Mouse (Mus musculus) hindbrain, embryonic 12.5 days (tissue): ENCODE measurements around the gene Fam111a. TPM values are rescaled to one million over a fixed set of nuclear protein-coding genes. Genes with fewer than 3 reads are reported as not detected.
A peak's percentile ranks its signal among the peaks of the same experiment; 100 is the strongest.
"Not testable (repeated sequence)": the region's sequence is repeated elsewhere in the genome, so short reads cannot be mapped to it uniquely, and the experiment has no call there.

Source experiments
- ATAC-seq: fragments of 200-750 bp; cut with Nextera tagmentation; 2 replicates; pipeline ENCODE4 v1.8.0; 2017; ENCODE audit warnings: moderate TSS enrichment; ENCODE audit not compliant: low FRiP score
- H3K27ac ChIP-seq: fragments of 300-500 bp; sonication (generic); 2 replicates; pipeline ENCODE4 v1.5.1; 2016; ENCODE audit warnings: mild to moderate bottlenecking
- H3K27me3 ChIP-seq: fragments of 300-500 bp; sonication (generic); 2 replicates; pipeline ENCODE4 v1.6.1; 2016; ENCODE audit warnings: mild to moderate bottlenecking
- H3K36me3 ChIP-seq: fragments of 300-500 bp; sonication (generic); 2 replicates; pipeline ENCODE4 v1.6.1; 2016; ENCODE audit warnings: mild to moderate bottlenecking
- H3K4me1 ChIP-seq: fragments of 300-500 bp; sonication (generic); 2 replicates; pipeline ENCODE4 v1.6.1; 2016
- H3K4me2 ChIP-seq: fragments of 300-500 bp; sonication (generic); replicated peaks from 2 replicates; pipeline ENCODE4 v1.6.1; 2016; ENCODE audit warnings: mild to moderate bottlenecking
- H3K4me3 ChIP-seq: fragments of 300-500 bp; sonication (generic); 2 replicates; pipeline ENCODE4 v1.5.1; 2016; ENCODE audit warnings: mild to moderate bottlenecking
- H3K9ac ChIP-seq: fragments of 300-500 bp; sonication (generic); 2 replicates; pipeline ENCODE4 v1.6.1; 2016; ENCODE audit warnings: mild to moderate bottlenecking, moderate library complexity
- H3K9me3 ChIP-seq: fragments of 300-500 bp; sonication (generic); replicated peaks from 2 replicates; pipeline ENCODE4 v1.6.1; 2016; ENCODE audit warnings: mild to moderate bottlenecking
- WGBS: fragments of 180-500 bp; shearing (Covaris S2); methylation state at CpG from one replicate; pipeline ENCODE4 v1.1.7; 2016; 5-methylcytosine and 5-hydroxymethylcytosine counted together
- polyA plus RNA-seq: library from polyadenylated mRNA; unstranded; fragments of >200 nt; fragmentation: Nextera tagmentation; extraction: Ambion mirVana; gene quantifications from 2 replicates; pipeline ENCODE4 v1.2.1, GENCODE M21; 2016

Gene Fam111a
- polyA plus RNA-seq: 15.6 and 17.2 TPM in 2 replicates

DNA sequence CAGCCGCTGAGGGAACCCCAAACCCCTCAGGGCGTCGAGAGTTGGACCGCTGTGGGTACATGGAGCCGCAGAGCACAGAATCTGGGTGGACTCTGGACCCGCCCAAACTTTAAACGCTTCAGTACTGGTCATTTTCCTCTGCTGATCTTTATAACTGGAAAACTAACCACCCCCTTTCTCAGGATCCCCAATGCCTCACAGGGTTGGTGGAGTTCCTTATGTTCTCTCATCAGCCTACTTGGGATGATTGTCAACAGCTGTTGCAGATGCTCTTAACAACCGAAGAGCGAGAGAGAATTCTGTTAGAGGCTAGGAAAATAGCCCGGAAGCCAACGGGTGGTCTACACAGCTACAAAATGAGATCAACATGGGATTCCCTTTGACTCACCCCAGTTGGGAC is at the start of gene Fam111a:
Gene Fam111a (plus strand): TSS at position 301 of the 400 bp plus-strand sequence.
- not testable (repeated sequence) for H3K27ac ChIP-seq, H3K4me2 ChIP-seq, ATAC-seq, H3K4me1 ChIP-seq, H3K4me3 ChIP-seq, H3K36me3 ChIP-seq, H3K27me3 ChIP-seq, H3K9me3 ChIP-seq, H3K9ac ChIP-seq
- WGBS: 96% methylated on average over 11 of the region's 11 CpGs

- Histone ChIP-seq H3K36me3 (peaks cover 17% of the 10 kb centered on the region), H3K27me3 (no peaks in the 10 kb centered on the region), H3K27ac (peak overlapping the region; percentile 66), H3K4me2 (no peak overlapping the region), H3K4me3 (no peak overlapping the region), H3K9me3 (no peaks in the 10 kb centered on the region), H3K4me1 (peaks cover 70% of the 10 kb centered on the region), H3K9ac (no peak overlapping the region)
- WGBS: 55% methylated on average over 2 of the region's 2 CpGs
- ATAC-seq: no peak
Measured at GRCm38 (mm10) chr19:12496241-12496640, 49.3 kb upstream of the Fam111a start.

GRCm38 (mm10) chr19:12497909-12498308 is 47.6 kb upstream of the Fam111a start:
- Histone ChIP-seq H3K27ac (peak overlapping the region; percentile 94), H3K9me3 (no peaks in the 10 kb centered on the region), H3K4me3 (no peak overlapping the region), H3K9ac (no peak overlapping the region), H3K27me3 (no peaks in the 10 kb centered on the region), H3K4me1 (peaks cover 54% of the 10 kb centered on the region), H3K36me3 (peaks cover 3% of the 10 kb centered on the region; the same call in 1 of the 2 replicates), H3K4me2 (peak overlapping the region; percentile 64)
- no peak for ATAC-seq
- 24% methylated on average over 2 of the region's 2 CpGs for WGBS

GRCm38 (mm10) chr19:12498321-12498720 is 47.2 kb upstream of the Fam111a start:
- Histone ChIP-seq H3K36me3 (peaks cover 3% of the 10 kb centered on the region; the same call in 1 of the 2 replicates), H3K27ac (peak overlapping the region; percentile 94), H3K27me3 (no peaks in the 10 kb centered on the region), H3K4me3 (peak overlapping the region; percentile 82; the same call in 1 of the 2 replicates), H3K4me1 (peaks cover 52% of the 10 kb centered on the region), H3K9ac (no peak overlapping the region), H3K9me3 (no peaks in the 10 kb centered on the region), H3K4me2 (peak overlapping the region; percentile 64)
- WGBS: 36% methylated on average over 4 of the region's 4 CpGs
- no peak for ATAC-seq

DNA sequence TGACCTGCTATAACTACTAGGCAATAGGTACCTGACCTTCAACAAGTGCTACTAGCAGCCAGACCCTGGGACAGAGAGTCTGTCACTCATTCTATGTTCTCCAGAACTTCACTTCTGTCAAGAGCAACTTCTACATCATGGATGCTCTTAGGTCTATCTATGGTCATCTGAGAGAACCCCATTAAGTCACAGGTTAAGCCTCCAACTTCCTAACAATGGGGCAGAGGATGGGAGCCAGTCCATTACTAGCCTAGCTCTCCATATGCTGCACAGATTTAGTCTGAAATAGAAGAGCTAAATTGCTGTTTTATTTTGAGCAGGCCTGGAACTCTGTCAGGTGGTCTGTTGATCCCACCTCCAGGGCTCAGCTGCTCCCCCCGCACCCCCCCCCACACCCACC is 46.6 kb upstream of the Fam111a start:
- H3K4me1 ChIP-seq: peaks cover 46% of the 10 kb centered on the region
- ATAC-seq: no peak
- H3K27me3 ChIP-seq: no peaks in the 10 kb centered on the region
- H3K4me2 ChIP-seq: peak overlapping the region; percentile 64
- H3K4me3 ChIP-seq: peak overlapping the region; percentile 82
- 44% methylated on average over 1 of the region's 1 CpGs for WGBS
- peak overlapping the region; percentile 91 for H3K9ac ChIP-seq
- peak overlapping the region; percentile 94 for H3K27ac ChIP-seq
- peaks cover 3% of the 10 kb centered on the region; the same call in 1 of the 2 replicates for H3K36me3 ChIP-seq
- H3K9me3 ChIP-seq: no peaks in the 10 kb centered on the region

DNA sequence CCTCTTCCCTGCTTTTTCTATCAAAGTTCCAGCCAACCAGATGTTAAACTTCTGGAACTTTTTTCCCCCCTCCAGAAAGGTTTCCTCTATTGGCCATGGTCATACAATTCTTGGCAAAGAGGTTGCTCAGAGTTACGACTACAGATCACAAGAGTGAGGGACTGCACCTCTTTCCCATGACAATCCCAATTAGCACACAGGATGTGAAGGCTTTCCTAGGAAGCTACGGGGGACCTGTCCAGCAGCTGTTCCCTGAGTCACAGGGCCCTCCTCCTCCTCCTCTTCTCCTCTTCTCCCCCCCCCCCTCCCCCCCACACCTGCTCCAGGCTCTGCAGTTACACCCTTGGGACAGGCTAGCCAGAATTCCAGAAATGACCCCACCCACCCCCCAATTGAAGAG is 46.1 kb upstream of the Fam111a start:
- H3K4me1 ChIP-seq: peaks cover 41% of the 10 kb centered on the region

GRCm38 (mm10) chr19:12500124-12500523 is 45.4 kb upstream of the Fam111a start:
- whole genome bisulfite sequencing: 2% methylated on average over 3 of the region's 3 CpGs
- H3K27ac ChIP-seq: peak overlapping the region; percentile 94
- peaks cover 34% of the 10 kb centered on the region for H3K4me1 ChIP-seq
- peaks cover 3% of the 10 kb centered on the region; the same call in 1 of the 2 replicates for H3K36me3 ChIP-seq
- no peaks in the 10 kb centered on the region for H3K9me3 ChIP-seq
- peak; percentile 29 for ATAC-seq
- no peaks in the 10 kb centered on the region for H3K27me3 ChIP-seq
- H3K4me3 ChIP-seq: peak overlapping the region; percentile 82
- peak overlapping the region; percentile 64 for H3K4me2 ChIP-seq
- peak overlapping the region; percentile 91 for H3K9ac ChIP-seq

More for the DNA sequence above, 46.1 kb upstream of the Fam111a start:
- Histone ChIP-seq H3K4me3 (peak overlapping the region; percentile 82), H3K27ac (peak overlapping the region; percentile 94), H3K9me3 (no peaks in the 10 kb centered on the region), H3K9ac (peak overlapping the region; percentile 91), H3K27me3 (no peaks in the 10 kb centered on the region), H3K4me2 (peak overlapping the region; percentile 64), H3K36me3 (peaks cover 3% of the 10 kb centered on the region; the same call in 1 of the 2 replicates)
- WGBS: 5% methylated on average over 2 of the region's 2 CpGs
- no peak for ATAC-seq

DNA sequence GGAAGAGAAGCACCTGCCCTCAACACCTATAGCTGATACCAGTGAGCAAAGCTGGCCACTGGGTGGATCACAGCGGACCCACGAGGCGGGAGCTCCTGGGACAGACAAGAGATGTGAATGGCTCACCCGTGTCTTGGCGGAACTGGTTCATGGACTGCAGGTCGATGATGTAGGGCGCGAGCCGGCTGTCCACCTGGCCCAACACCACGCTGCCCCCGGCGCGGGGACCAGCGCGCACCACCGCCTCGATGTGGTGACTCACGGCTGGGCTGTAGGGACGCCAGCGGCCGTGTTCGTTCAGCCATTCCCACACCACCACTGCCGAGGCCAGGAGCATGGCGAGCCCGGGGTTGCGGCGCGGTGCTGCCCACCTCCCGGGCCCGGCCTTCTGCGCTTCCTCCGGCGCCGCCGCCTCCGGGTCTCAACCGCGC is 44.6 kb upstream of the Fam111a start:
- ATAC-seq: peak; percentile 59
- Histone ChIP-seq H3K9ac (peak overlapping the region; percentile 91), H3K27ac (peak overlapping the region; percentile 94), H3K4me1 (peaks cover 26% of the 10 kb centered on the region), H3K36me3 (peaks cover 3% of the 10 kb centered on the region; the same call in 1 of the 2 replicates), H3K4me2 (peak overlapping the region; percentile 64), H3K27me3 (no peaks in the 10 kb centered on the region), H3K4me3 (peak overlapping the region; percentile 82), H3K9me3 (no peaks in the 10 kb centered on the region)
- WGBS: under 1% methylated on average over 38 of the region's 38 CpGs

DNA sequence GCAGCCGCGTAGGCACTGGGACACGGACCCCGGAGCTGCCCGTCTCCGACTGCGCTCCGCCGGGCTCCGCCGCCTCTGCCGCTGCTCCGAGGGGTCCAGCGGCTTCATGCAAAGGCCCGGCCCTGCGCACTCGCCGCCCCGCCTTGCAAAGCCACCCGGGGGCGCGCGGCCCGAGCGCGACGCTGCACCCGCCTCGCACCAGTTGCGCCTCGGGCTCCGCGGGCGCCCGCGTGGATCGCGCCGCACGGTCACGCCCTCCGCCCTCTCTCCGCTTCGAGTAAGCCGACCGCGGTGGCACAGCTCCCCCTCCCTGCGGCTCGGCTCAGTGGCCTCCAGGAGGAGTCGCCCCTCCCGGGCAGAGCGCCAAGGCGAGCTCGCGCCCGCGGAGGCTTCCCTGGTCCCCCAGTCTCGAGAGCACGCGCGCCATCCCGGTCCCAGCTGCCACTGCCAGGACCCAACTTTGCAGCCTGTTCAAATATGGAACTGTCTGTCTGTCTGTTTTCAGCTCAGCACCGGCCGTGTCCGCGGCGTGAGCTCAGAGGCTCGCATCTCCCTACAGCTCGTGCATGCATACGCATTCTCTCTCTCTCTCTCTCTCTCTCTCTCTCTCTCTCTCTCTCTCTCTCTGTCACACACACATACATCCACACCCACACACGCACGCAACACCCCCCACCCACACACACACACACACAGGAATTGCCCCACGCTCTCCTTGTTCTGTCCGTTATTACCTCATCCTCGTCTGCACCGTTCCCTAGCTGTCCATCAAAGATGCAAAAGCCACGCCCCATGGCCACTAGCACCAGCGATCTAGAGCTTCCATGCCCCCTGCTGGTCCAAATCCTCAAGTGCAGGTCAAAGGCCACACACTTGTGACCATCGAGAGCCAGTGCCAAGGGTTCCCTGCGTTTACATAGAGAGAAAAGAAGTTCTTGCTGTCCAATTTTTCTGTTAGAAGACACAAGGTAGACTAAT is 43.9 kb upstream of the Fam111a start, which contains the start of gene Dtx4:
Gene Dtx4 (minus strand): TSS at position 85 of the 978 bp plus-strand sequence.
- Histone ChIP-seq H3K27me3 (no peaks in the 10 kb centered on the region), H3K4me2 (peak within 1 kb of the TSS; percentile 64), H3K9ac (peak within 1 kb of the TSS; percentile 91), H3K4me3 (peak within 1 kb of the TSS; percentile 82), H3K4me1 (peaks cover 25% of the 10 kb centered on the region), H3K27ac (peak within 1 kb of the TSS; percentile 94), H3K9me3 (no peaks in the 10 kb centered on the region), H3K36me3 (peaks cover 3% of the 10 kb centered on the region; the same call in 1 of the 2 replicates)
- under 1% methylated on average over 80 of the region's 80 CpGs for WGBS
- peak; percentile 94 for ATAC-seq

DNA sequence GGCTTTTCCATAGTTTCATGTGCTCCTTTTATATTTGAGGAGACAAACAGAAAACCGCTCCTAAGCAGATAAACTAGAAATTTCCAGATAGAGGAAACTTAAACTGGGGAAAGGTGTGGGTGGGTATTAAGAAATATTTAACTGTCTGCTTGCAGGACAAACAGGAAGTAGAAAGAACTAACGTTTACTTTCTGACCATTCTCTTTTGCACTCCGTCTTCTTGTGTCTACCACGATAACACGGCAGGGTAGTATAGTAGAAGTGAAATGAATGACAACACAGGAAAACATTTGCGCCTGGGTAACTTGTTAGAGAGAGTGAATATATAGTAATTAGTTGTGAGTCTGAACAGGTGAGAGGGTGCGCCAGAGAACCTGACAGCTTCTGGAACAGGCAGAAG is 42.8 kb upstream of the Fam111a start:
- Histone ChIP-seq H3K4me3 (no peak overlapping the region), H3K9ac (no peak overlapping the region), H3K36me3 (no peaks in the 10 kb centered on the region), H3K27ac (no peak overlapping the region), H3K4me1 (peaks cover 23% of the 10 kb centered on the region), H3K4me2 (no peak overlapping the region), H3K27me3 (no peaks in the 10 kb centered on the region), H3K9me3 (no peaks in the 10 kb centered on the region)
- WGBS: 93% methylated on average over 7 of the region's 7 CpGs
- no peak for ATAC-seq

DNA sequence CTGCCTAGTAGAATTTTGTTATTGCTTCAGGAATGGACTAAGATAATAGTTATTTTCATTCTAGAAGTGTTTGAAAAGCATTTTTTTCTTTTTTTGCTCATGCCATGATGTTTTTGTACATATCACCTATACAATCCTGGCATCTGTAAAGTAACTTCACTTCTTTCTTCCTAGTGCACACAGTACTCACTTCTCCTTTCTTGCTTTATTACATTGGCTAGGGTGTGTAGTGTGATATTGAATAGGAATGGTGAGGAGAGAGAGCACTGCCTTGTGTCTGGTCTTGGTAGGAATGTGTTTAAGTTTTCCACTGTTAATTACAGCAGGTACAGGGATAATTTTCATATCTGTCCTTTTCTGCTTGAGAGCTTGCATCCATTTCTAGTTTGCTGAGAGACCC is 30.9 kb upstream of the Fam111a start:
- H3K36me3 ChIP-seq: no peaks in the 10 kb centered on the region
- H3K4me3 ChIP-seq: no peak overlapping the region
- ATAC-seq: no peak
- H3K27ac ChIP-seq: no peak overlapping the region
- no peak overlapping the region for H3K4me2 ChIP-seq
- H3K27me3 ChIP-seq: peaks cover 2% of the 10 kb centered on the region; the same call in 1 of the 2 replicates
- no peaks in the 10 kb centered on the region for H3K4me1 ChIP-seq
- H3K9me3 ChIP-seq: no peaks in the 10 kb centered on the region
- no peak overlapping the region for H3K9ac ChIP-seq
